Mouse (Mus musculus): ENCODE measurements at regions not wholly inside any gene's neighbourhood (a gene's known extent, or its start where the extent isn't known, plus 50 kb on each side); places are given as distances from the start of the nearest gene placed in this dataset.

GRCm38 (mm10) chr11:24829578-24830401 is 751.9 kb downstream of the Bcl11a start:
- no peak for TF ChIP-seq EP300 (IDR thresholded peaks at IDR 0.05)
- no peak for TF ChIP-seq CTCF (IDR thresholded peaks at IDR 0.05)
- DNase-seq (ENCODE audit: low spot score), result no peak

GRCm38 (mm10) chr11:24830484-24830883 is 752.6 kb downstream of the Bcl11a start:
- no peak for ATAC-seq
- no peaks in the 10 kb centered on the region for H3K36me3 ChIP-seq (ENCODE audit: insufficient read depth, low read length)

More at GRCm38 (mm10) chr11:24829578-24830401, 751.9 kb downstream of the Bcl11a start:
- H3K9me3 ChIP-seq (ENCODE audit: low read length), result no peaks in the 10 kb centered on the region
- H3K9ac ChIP-seq (replicated peaks; ENCODE audit: low read depth), result no peak overlapping the region
- H3K4me2 ChIP-seq (replicated peaks; ENCODE audit: low read depth, low read length), result no peak overlapping the region
- ATAC-seq, result no peak
- 51% methylated on average over 13 of the region's 13 CpGs for WGBS
- no peaks in the 10 kb centered on the region for H3K27me3 ChIP-seq (replicated peaks; ENCODE audit: insufficient read depth, low read length)
- no peak overlapping the region for H3K27ac ChIP-seq (ENCODE audit: low read length)
- no peaks in the 10 kb centered on the region for H3K4me1 ChIP-seq (ENCODE audit: insufficient read depth, low read depth, low read length)
- H3K36me3 ChIP-seq (ENCODE audit: insufficient read depth, low read length), result no peaks in the 10 kb centered on the region
- H3K4me3 ChIP-seq (ENCODE audit: low read depth, low read length), result no peak overlapping the region

GRCm38 (mm10) chr11:24843839-24844738 is 766.2 kb downstream of the Bcl11a start:
- Histone ChIP-seq H3K27me3 (replicated peaks; ENCODE audit: insufficient read depth, low read length) (no peaks in the 10 kb centered on the region), H3K27ac (ENCODE audit: low read length) (no peak overlapping the region), H3K9ac (replicated peaks; ENCODE audit: low read depth) (no peak overlapping the region), H3K9me3 (ENCODE audit: low read length) (no peaks in the 10 kb centered on the region), H3K4me2 (replicated peaks; ENCODE audit: low read depth, low read length) (no peak overlapping the region), H3K4me3 (ENCODE audit: low read depth, low read length) (no peak overlapping the region), H3K4me1 (ENCODE audit: insufficient read depth, low read depth, low read length) (no peaks in the 10 kb centered on the region), H3K36me3 (ENCODE audit: insufficient read depth, low read length) (no peaks in the 10 kb centered on the region)
- peak; percentile 29 for DNase-seq (ENCODE audit: low spot score)
- TF ChIP-seq EP300 (IDR thresholded peaks at IDR 0.05) (no peak), CTCF (IDR thresholded peaks at IDR 0.05) (no peak)
- ATAC-seq, result no peak; the same call in 1 of the 2 replicates
- 36% methylated on average over 2 of the region's 2 CpGs for WGBS

More at GRCm38 (mm10) chr11:24830484-24830883, 752.6 kb downstream of the Bcl11a start:
- no peak for TF ChIP-seq EP300 (IDR thresholded peaks at IDR 0.05)
- TF ChIP-seq CTCF (IDR thresholded peaks at IDR 0.05), result no peak
- Histone ChIP-seq H3K4me1 (ENCODE audit: insufficient read depth, low read depth, low read length) (no peaks in the 10 kb centered on the region), H3K4me2 (replicated peaks; ENCODE audit: low read depth, low read length) (no peak overlapping the region), H3K27ac (ENCODE audit: low read length) (no peak overlapping the region), H3K27me3 (replicated peaks; ENCODE audit: insufficient read depth, low read length) (no peaks in the 10 kb centered on the region), H3K9me3 (ENCODE audit: low read length) (no peaks in the 10 kb centered on the region), H3K9ac (replicated peaks; ENCODE audit: low read depth) (no peak overlapping the region), H3K4me3 (ENCODE audit: low read depth, low read length) (no peak overlapping the region)
- 69% methylated on average over 2 of the region's 2 CpGs for WGBS
- DNase-seq (ENCODE audit: low spot score), result no peak

GRCm38 (mm10) chr11:24856991-24857390 is 779.1 kb downstream of the Bcl11a start:
- no peaks in the 10 kb centered on the region for H3K36me3 ChIP-seq (ENCODE audit: insufficient read depth, low read length)
- no peaks in the 10 kb centered on the region for H3K27me3 ChIP-seq (replicated peaks; ENCODE audit: insufficient read depth, low read length)
- TF ChIP-seq CTCF (IDR thresholded peaks at IDR 0.05) (no peak), EP300 (IDR thresholded peaks at IDR 0.05) (no peak)
- no peaks in the 10 kb centered on the region for H3K4me1 ChIP-seq (ENCODE audit: insufficient read depth, low read depth, low read length)
- WGBS, result 76% methylated on average over 6 of the region's 6 CpGs
- H3K9me3 ChIP-seq (ENCODE audit: low read length), result no peaks in the 10 kb centered on the region
- H3K4me2 ChIP-seq (replicated peaks; ENCODE audit: low read depth, low read length), result no peak overlapping the region
- no peak overlapping the region for H3K9ac ChIP-seq (replicated peaks; ENCODE audit: low read depth)
- H3K27ac ChIP-seq (ENCODE audit: low read length), result no peak overlapping the region
- DNase-seq (ENCODE audit: low spot score) (no peak), ATAC-seq (no peak)
- H3K4me3 ChIP-seq (ENCODE audit: low read depth, low read length), result no peak overlapping the region

GRCm38 (mm10) chr11:24864637-24865036 is 786.8 kb downstream of the Bcl11a start:
- WGBS, result 80% methylated on average over 11 of the region's 11 CpGs

More at GRCm38 (mm10) chr11:24864637-24865036, 786.8 kb downstream of the Bcl11a start:
- Histone ChIP-seq H3K36me3 (ENCODE audit: insufficient read depth, low read length) (no peaks in the 10 kb centered on the region), H3K4me2 (replicated peaks; ENCODE audit: low read depth, low read length) (no peak overlapping the region), H3K9ac (replicated peaks; ENCODE audit: low read depth) (no peak overlapping the region), H3K4me3 (ENCODE audit: low read depth, low read length) (no peak overlapping the region), H3K27ac (ENCODE audit: low read length) (no peak overlapping the region), H3K4me1 (ENCODE audit: insufficient read depth, low read depth, low read length) (no peaks in the 10 kb centered on the region), H3K9me3 (ENCODE audit: low read length) (no peaks in the 10 kb centered on the region), H3K27me3 (replicated peaks; ENCODE audit: insufficient read depth, low read length) (no peaks in the 10 kb centered on the region)
- no peak for TF ChIP-seq EP300 (IDR thresholded peaks at IDR 0.05)
- no peak for TF ChIP-seq CTCF (IDR thresholded peaks at IDR 0.05)
- DNase-seq (ENCODE audit: low spot score), result no peak
- no peak for ATAC-seq

Measured in lung, postnatal 0 days (tissue).